Mouse (Mus musculus) 3T3-L1 (cell line): Measurements from ENCODE around the gene Bcor.

Experiments
- DNase-seq: peaks from one replicate; pipeline ENCODE4 v3.0.0-alpha.2; 2015; ENCODE audit warnings: low read depth, low spot score

Gene Bcor

GRCm38 (mm10) chrX:12127106-12127670 lies 33.0 kb downstream of the Bcor start:
- DNase-seq: no peak

GRCm38 (mm10) chrX:12126408-12127105 lies 33.6 kb downstream of the Bcor start:
- DNase-seq: no peak

GRCm38 (mm10) chrX:12124571-12124970 lies 35.6 kb downstream of the Bcor start:
- no peak for DNase-seq

GRCm38 (mm10) chrX:12123687-12124087 lies 36.5 kb downstream of the Bcor start:
- no peak for DNase-seq

- DNase-seq: no peak
Observed at GRCm38 (mm10) chrX:12122594-12123331, 37.4 kb downstream of the Bcor start.

- no peak for DNase-seq
Observed at GRCm38 (mm10) chrX:12119476-12119875, 40.7 kb downstream of the Bcor start.

- DNase-seq: peak; percentile 64
Observed at GRCm38 (mm10) chrX:12116128-12116527, 44.0 kb downstream of the Bcor start.

GRCm38 (mm10) chrX:12112166-12112565 lies 48.0 kb downstream of the Bcor start:
- peak; percentile 60 for DNase-seq

GRCm38 (mm10) chrX:12110518-12110917 lies 49.6 kb downstream of the Bcor start:
- DNase-seq: no peak

- DNase-seq: no peak
Observed at GRCm38 (mm10) chrX:12105358-12105757, 54.8 kb downstream of the Bcor start.

GRCm38 (mm10) chrX:12096783-12097526 lies 63.2 kb downstream of the Bcor start:
- no peak for DNase-seq

- DNase-seq: no peak
Observed at GRCm38 (mm10) chrX:12093371-12093770, 66.8 kb downstream of the Bcor start.

GRCm38 (mm10) chrX:12091431-12092061 lies 68.6 kb downstream of the Bcor start:
- no peak for DNase-seq

GRCm38 (mm10) chrX:12090871-12091404 lies 69.2 kb downstream of the Bcor start:
- no peak for DNase-seq

GRCm38 (mm10) chrX:12090151-12090870 lies 69.8 kb downstream of the Bcor start:
- DNase-seq: no peak

GRCm38 (mm10) chrX:12089353-12090081 lies 70.6 kb downstream of the Bcor start:
- no peak for DNase-seq

- no peak for DNase-seq
Observed at GRCm38 (mm10) chrX:12089027-12089340, 71.2 kb downstream of the Bcor start.

GRCm38 (mm10) chrX:12088301-12089026 lies 71.7 kb downstream of the Bcor start:
- DNase-seq: no peak

GRCm38 (mm10) chrX:12087511-12088300 lies 72.4 kb downstream of the Bcor start:
- DNase-seq: no peak
